Mouse (Mus musculus) adipocyte (in vitro differentiated cells): ENCODE data around the gene Map4k4.

Experiments
- DNase-seq: peaks from one replicate; pipeline ENCODE4 v3.0.0-alpha.2; 2016; ENCODE audit warnings: low spot score

Gene Map4k4

GRCm38 (mm10) chr1:39963821-39964220, 63.1 kb downstream of the Map4k4 start:
- no peak for DNase-seq

GRCm38 (mm10) chr1:39964427-39964826, 63.7 kb downstream of the Map4k4 start:
- DNase-seq: no peak

- no peak for DNase-seq
These were observed 64.7 kb downstream of the Map4k4 start for GRCm38 (mm10) chr1:39965461-39965860.

GRCm38 (mm10) chr1:39968999-39969398, 68.3 kb downstream of the Map4k4 start:
- DNase-seq: no peak

GRCm38 (mm10) chr1:39969771-39970406, 69.2 kb downstream of the Map4k4 start:
- DNase-seq: peak; percentile 63

- no peak for DNase-seq
These were observed 71.7 kb downstream of the Map4k4 start for GRCm38 (mm10) chr1:39972411-39972810.

- DNase-seq: no peak
These were observed 73.2 kb downstream of the Map4k4 start for GRCm38 (mm10) chr1:39973911-39974310.

GRCm38 (mm10) chr1:39975005-39975404, 74.3 kb downstream of the Map4k4 start:
- no peak for DNase-seq

- DNase-seq: no peak
These were observed 75.4 kb downstream of the Map4k4 start for GRCm38 (mm10) chr1:39976107-39976506.

GRCm38 (mm10) chr1:39976847-39977744, 76.4 kb downstream of the Map4k4 start:
- DNase-seq: no peak

GRCm38 (mm10) chr1:39978781-39979486, 78.2 kb downstream of the Map4k4 start:
- DNase-seq: no peak

GRCm38 (mm10) chr1:39980314-39981290, 79.9 kb downstream of the Map4k4 start:
- DNase-seq: no peak

- no peak for DNase-seq
These were observed 81.3 kb downstream of the Map4k4 start for GRCm38 (mm10) chr1:39981970-39982369.

GRCm38 (mm10) chr1:39982727-39983487, 82.2 kb downstream of the Map4k4 start:
- DNase-seq: no peak

GRCm38 (mm10) chr1:39984331-39984730, 83.6 kb downstream of the Map4k4 start:
- DNase-seq: no peak

GRCm38 (mm10) chr1:39986820-39987219, 86.1 kb downstream of the Map4k4 start:
- DNase-seq: no peak

- DNase-seq: no peak
These were observed 88.1 kb downstream of the Map4k4 start for GRCm38 (mm10) chr1:39988841-39989240.

- no peak for DNase-seq
These were observed 89.3 kb downstream of the Map4k4 start for GRCm38 (mm10) chr1:39990041-39990440.

- no peak for DNase-seq
These were observed 93.2 kb downstream of the Map4k4 start for GRCm38 (mm10) chr1:39993921-39994320.

- DNase-seq: peak; percentile 24
These were observed 94.9 kb downstream of the Map4k4 start for GRCm38 (mm10) chr1:39995593-39995992.

GRCm38 (mm10) chr1:40000476-40000875, 99.8 kb downstream of the Map4k4 start:
- DNase-seq: no peak
